Mouse (Mus musculus): Measurements from ENCODE around the gene Grm8. TPM values are rescaled to one million over a fixed set of nuclear protein-coding genes. Genes with fewer than 3 reads are reported as not detected.

The Grm8 gene
- total and polyA plus RNA-seq, 3 experiments = 0.42 to 0.52 TPM; not detected in 1

DNA sequence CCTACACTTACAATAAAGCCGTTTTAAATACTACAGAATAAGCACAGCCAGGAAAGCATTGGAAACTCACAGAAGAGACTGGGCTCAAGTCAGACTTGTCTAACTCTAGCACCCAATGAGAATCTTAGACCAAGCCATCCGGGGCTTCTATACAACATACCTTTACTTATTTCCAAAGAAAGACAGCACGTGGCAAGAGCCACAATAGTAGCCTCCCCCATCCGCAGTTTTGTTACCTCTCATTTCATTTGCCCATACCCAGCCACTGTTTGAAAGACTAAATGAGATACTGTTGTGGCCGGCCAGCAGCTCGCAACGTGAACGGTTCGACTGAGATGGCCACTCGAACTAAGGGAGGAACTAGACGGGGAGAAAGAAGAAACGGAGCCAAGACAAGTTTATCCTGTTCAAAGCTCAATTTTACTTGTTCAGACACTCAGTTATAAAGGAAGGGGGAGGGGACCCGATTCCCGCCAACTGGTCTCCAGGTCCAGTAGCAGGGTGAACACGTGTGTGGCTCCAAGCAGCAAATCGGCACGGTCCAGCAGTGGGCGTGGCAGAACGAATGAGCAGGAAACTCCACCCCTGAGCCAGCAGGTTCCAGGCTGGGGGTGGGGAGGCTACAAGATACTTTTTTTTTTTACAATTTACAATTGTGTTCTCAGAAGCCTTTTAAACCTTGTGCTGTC, 35.0 kb upstream of the Grm8 start (continued):
- peak in 1 of 2 experiments; percentile 41; a peak in 1 of 4 replicates for TF ChIP-seq EP300 (IDR thresholded peaks at IDR 0.05; ENCODE audit: low read depth in 1 of 2, low read length in 2 of 2)
- no peak for TF ChIP-seq ELF1 (IDR thresholded peaks at IDR 0.05; ENCODE audit: low read depth, low read length)
- peak; percentile 82; the same call in 1 of the 2 replicates for TF ChIP-seq MYC (IDR thresholded peaks at IDR 0.05; ENCODE audit: low read depth, low read length)
- TF ChIP-seq ZC3H11A (IDR thresholded peaks at IDR 0.05; ENCODE audit: low read depth, low read length) = no peak
- TF ChIP-seq CTCF (IDR thresholded peaks at IDR 0.05 in 2 of 3, conservative IDR thresholded peaks at IDR 0.05 in 1 of 3; ENCODE audit: control insufficient read depth in 1 of 3, insufficient read depth in 1 of 3, low read depth in 2 of 3, low read length in 3 of 3, poor library complexity in 1 of 3, severe bottlenecking in 1 of 3) = no peak

- DNase-seq (ENCODE audit: low read depth, low spot score) = peak; percentile 81
- Histone ChIP-seq H3K27ac (ENCODE audit: control insufficient read depth, low read depth, low read length) (peak overlapping the region; percentile 19; the same call in 1 of the 2 replicates), H3K4me1 (ENCODE audit: control insufficient read depth in 1 of 2, insufficient read depth in 2 of 2, low read length in 2 of 2) (peaks cover 0 to 11% of the 10 kb centered on the region in 2 experiments; a peak in 2 of 4 replicates), H3K9ac (ENCODE audit: control insufficient read depth, low read depth, low read length, poor library complexity, severe bottlenecking) (peak overlapping the region; percentile 25; the same call in 1 of the 2 replicates), H3K79me2 (ENCODE audit: control insufficient read depth, insufficient read depth, low read length, poor library complexity) (no peaks in the 10 kb centered on the region), H3K9me3 (replicated peaks; ENCODE audit: insufficient read depth, low read length) (no peaks in the 10 kb centered on the region), H3K4me3 (ENCODE audit: control insufficient read depth in 1 of 2, insufficient read depth in 1 of 2, low read depth in 2 of 2, low read length in 2 of 2) (peak overlapping the region in 1 of 2 experiments; percentile 82; a peak in 2 of 4 replicates), H3K27me3 (ENCODE audit: control insufficient read depth in 1 of 2, insufficient read depth in 2 of 2, low read length in 2 of 2) (no peaks in the 10 kb centered on the region), H3K36me3 (ENCODE audit: control insufficient read depth in 1 of 2, insufficient read depth in 2 of 2, low read length in 2 of 2) (peaks cover 0 to 5% of the 10 kb centered on the region in 2 experiments; a peak in 2 of 4 replicates)
- TF ChIP-seq JUND (IDR thresholded peaks at IDR 0.05; ENCODE audit: low read depth, low read length) (no peak), MYC (IDR thresholded peaks at IDR 0.05; ENCODE audit: low read depth, low read length) (peak; percentile 75; the same call in 1 of the 2 replicates), RCOR1 (IDR thresholded peaks at IDR 0.05; ENCODE audit: low read depth, low read length) (peak; percentile 33; the same call in 1 of the 2 replicates), ZC3H11A (IDR thresholded peaks at IDR 0.05; ENCODE audit: low read depth, low read length) (no peak), ETS1 (IDR thresholded peaks at IDR 0.05; ENCODE audit: low read depth, low read length) (peak; percentile 65), EP300 (IDR thresholded peaks at IDR 0.05; ENCODE audit: low read depth in 1 of 2, low read length in 2 of 2) (peak in 1 of 2 experiments; percentile 66; a peak in 2 of 4 replicates), MEF2A (IDR thresholded peaks at IDR 0.05; ENCODE audit: extremely low read depth, insufficient replicate concordance, low read depth, low read length, poor library complexity, severe bottlenecking) (no peak), RAD21 (IDR thresholded peaks at IDR 0.05; ENCODE audit: low read depth, low read length) (no peak), CHD2 (IDR thresholded peaks at IDR 0.05; ENCODE audit: low read length) (no peak), GATA1 (IDR thresholded peaks at IDR 0.05; ENCODE audit: low read depth, low read length) (no peak), KAT2A (conservative IDR thresholded peaks at IDR 0.05; ENCODE audit: low read depth, low read length) (0 out of 2 replicates have a peak, but pooled peaks have one; percentile 17), USF1 (IDR thresholded peaks at IDR 0.05; ENCODE audit: low read depth, low read length) (no peak), MYB (IDR thresholded peaks at IDR 0.05; ENCODE audit: low read depth, low read length) (no peak), TAL1 (IDR thresholded peaks at IDR 0.05; ENCODE audit: low read length) (no peak), MAX (IDR thresholded peaks at IDR 0.05; ENCODE audit: low read length) (0 out of 2 replicates have a peak, but pooled peaks have one; percentile 50), ELF1 (IDR thresholded peaks at IDR 0.05; ENCODE audit: low read depth, low read length) (peak; percentile 72), BHLHE40 (IDR thresholded peaks at IDR 0.05; ENCODE audit: borderline replicate concordance, low read depth, low read length) (no peak), MAFK (IDR thresholded peaks at IDR 0.05; ENCODE audit: borderline replicate concordance, low read depth, low read length) (0 out of 2 replicates have a peak, but pooled peaks have one; percentile 31), MXI1 (IDR thresholded peaks at IDR 0.05; ENCODE audit: low read depth, low read length) (peak; percentile 43; the same call in 1 of the 2 replicates), CHD1 (IDR thresholded peaks at IDR 0.05; ENCODE audit: low read depth, low read length) (no peak), GABPA (IDR thresholded peaks at IDR 0.05; ENCODE audit: low read depth, low read length) (no peak), TBP (IDR thresholded peaks at IDR 0.05; ENCODE audit: low read depth, low read length) (0 out of 2 replicates have a peak, but pooled peaks have one; percentile 56), UBTF (IDR thresholded peaks at IDR 0.05; ENCODE audit: borderline replicate concordance, insufficient read depth, low read depth, low read length) (no peak), ZKSCAN1 (IDR thresholded peaks at IDR 0.05; ENCODE audit: low read depth, low read length) (no peak), ZNF384 (IDR thresholded peaks at IDR 0.05; ENCODE audit: low read depth, low read length) (no peak), MAZ (IDR thresholded peaks at IDR 0.05; ENCODE audit: low read depth, low read length) (no peak), E2F4 (IDR thresholded peaks at IDR 0.05; ENCODE audit: borderline replicate concordance, low read depth, low read length) (no peak), POLR2A (IDR thresholded peaks at IDR 0.05; ENCODE audit: control insufficient read depth in 1 of 2, insufficient read depth in 1 of 2, low read depth in 1 of 2, low read length in 2 of 2, poor library complexity in 1 of 2) (no peak), SIN3A (IDR thresholded peaks at IDR 0.05; ENCODE audit: low read length) (peak; percentile 69), NRF1 (IDR thresholded peaks at IDR 0.05; ENCODE audit: insufficient read depth, low read depth, low read length, poor library complexity, severe bottlenecking) (no peak), USF2 (IDR thresholded peaks at IDR 0.05; ENCODE audit: borderline replicate concordance in 1 of 2, insufficient read depth in 1 of 2, low read depth in 1 of 2, low read length in 2 of 2) (no peak)
Measured at GRCm38 (mm10) chr6:28160399-28160798, 25.4 kb upstream of the Grm8 start.

Measured in MEL (cell line).